ENCODE assay signal across 1 mouse cellular context in the genomic region with DNA sequence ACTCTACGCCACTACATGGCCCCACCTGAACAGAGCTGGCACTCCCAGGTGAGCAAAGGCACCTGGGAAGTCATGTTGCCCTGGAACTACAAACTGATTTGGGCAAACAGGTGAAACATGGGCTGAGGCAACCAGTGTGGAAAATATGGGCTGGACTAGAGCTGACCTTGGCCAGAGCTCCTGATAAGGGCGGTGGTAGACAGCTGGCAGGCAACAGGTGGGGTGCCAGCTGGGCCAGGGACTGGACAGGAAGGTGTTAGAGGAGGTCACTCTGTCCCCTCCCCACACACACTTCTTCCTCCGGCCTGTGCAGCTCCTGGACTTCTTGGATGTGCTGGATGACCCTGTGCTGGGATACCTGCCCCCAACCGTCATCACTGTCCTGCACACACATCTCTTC.
TF ChIP-seq lines count a peak whose summit lies in the region.

No protein-coding gene starts in this region.

TF ChIP-seq in myocyte, 11 proteins besides CTCF, POLR2A, EP300 and RAD21:
- no peak for TF ChIP-seq CEBPB (IDR thresholded peaks at IDR 0.05; ENCODE audit: insufficient read depth, poor library complexity, severe bottlenecking)
- no peak for TF ChIP-seq REST (IDR thresholded peaks at IDR 0.05; ENCODE audit: insufficient read depth, insufficient read length)
- peak in 2 of 3 experiments; percentile 63 to 70 for TF ChIP-seq MYOD1 (IDR thresholded peaks at IDR 0.05; ENCODE audit: control insufficient read depth in 1 of 3, insufficient read length in 2 of 3, low read depth in 2 of 3)
- TF ChIP-seq MAX (IDR thresholded peaks at IDR 0.05; ENCODE audit: low read depth) = no peak
- TF ChIP-seq USF1 (IDR thresholded peaks at IDR 0.05; ENCODE audit: low read depth) = no peak
- TF ChIP-seq MYOG (IDR thresholded peaks at IDR 0.05; ENCODE audit: control insufficient read depth in 1 of 3, insufficient read depth in 1 of 3, insufficient read length in 2 of 3, low read depth in 2 of 3) = peak in 2 of 3 experiments; percentile 84 to 87
- no peak for TF ChIP-seq E2F4 (IDR thresholded peaks at IDR 0.05; ENCODE audit: insufficient read depth)
- TF ChIP-seq POLR2AphosphoS2 (IDR thresholded peaks at IDR 0.05; ENCODE audit: insufficient read length, low read depth) = no peak
- peak; percentile 41 for TF ChIP-seq TCF3 (IDR thresholded peaks at IDR 0.05; ENCODE audit: insufficient read length, low read depth)
- no peak for TF ChIP-seq SRF (IDR thresholded peaks at IDR 0.05; ENCODE audit: control insufficient read depth, insufficient read length, low read depth)
- TF ChIP-seq TCF12 (IDR thresholded peaks at IDR 0.05; ENCODE audit: insufficient read depth, poor library complexity, severe bottlenecking) = no peak
